Mouse (Mus musculus) olfactory bulb, adult 2 months (tissue): ENCODE results near the gene Abcb6.

Experiments
- CTCF ChIP-seq: fragments of 200-500 bp; IDR thresholded peaks from 2 replicates; pipeline ENCODE4 v1.5.1; 2012; ENCODE audit warnings: low read depth, mild to moderate bottlenecking, low read length, moderate library complexity; ENCODE audit not compliant: insufficient read depth
- POLR2A ChIP-seq: fragments of 200-500 bp; IDR thresholded peaks from 2 replicates; pipeline ENCODE4 v1.6.1; 2012; ENCODE audit warnings: mild to moderate bottlenecking, low read depth, low read length, moderate library complexity; ENCODE audit not compliant: insufficient read depth

DNA sequence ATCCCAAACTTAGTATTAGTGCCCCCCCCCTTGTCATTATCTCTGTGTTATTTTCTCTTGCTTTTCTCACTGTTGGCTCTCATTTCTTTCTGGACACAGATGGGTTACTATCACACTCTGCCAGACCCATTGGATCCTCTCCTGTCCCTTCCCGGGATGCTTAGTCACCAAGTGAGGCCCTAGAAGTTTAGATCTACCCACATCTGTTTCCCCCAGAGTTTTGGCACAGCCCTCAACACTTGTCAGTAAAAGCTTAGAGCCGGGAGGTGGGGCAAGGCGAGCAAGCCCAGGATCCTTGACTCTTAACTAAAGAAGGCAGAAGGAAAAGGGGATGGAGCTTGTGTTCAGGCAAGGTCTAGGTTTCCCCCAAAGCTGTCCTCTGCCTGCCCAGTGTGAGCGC is 49.0 kb upstream of the Abcb6 start:
- no peak for TF ChIP-seq POLR2A
- TF ChIP-seq CTCF, result no peak
